Mouse (Mus musculus): ENCODE measurements around the gene Shd. TPM values are rescaled to one million over a fixed set of nuclear protein-coding genes. Genes with fewer than 3 reads are reported as not detected.
A peak's percentile ranks its signal among the peaks of the same experiment; 100 is the strongest.

Shd gene
- polyA plus RNA-seq, 1 experiment from 2014 or later = 102 TPM

DNA sequence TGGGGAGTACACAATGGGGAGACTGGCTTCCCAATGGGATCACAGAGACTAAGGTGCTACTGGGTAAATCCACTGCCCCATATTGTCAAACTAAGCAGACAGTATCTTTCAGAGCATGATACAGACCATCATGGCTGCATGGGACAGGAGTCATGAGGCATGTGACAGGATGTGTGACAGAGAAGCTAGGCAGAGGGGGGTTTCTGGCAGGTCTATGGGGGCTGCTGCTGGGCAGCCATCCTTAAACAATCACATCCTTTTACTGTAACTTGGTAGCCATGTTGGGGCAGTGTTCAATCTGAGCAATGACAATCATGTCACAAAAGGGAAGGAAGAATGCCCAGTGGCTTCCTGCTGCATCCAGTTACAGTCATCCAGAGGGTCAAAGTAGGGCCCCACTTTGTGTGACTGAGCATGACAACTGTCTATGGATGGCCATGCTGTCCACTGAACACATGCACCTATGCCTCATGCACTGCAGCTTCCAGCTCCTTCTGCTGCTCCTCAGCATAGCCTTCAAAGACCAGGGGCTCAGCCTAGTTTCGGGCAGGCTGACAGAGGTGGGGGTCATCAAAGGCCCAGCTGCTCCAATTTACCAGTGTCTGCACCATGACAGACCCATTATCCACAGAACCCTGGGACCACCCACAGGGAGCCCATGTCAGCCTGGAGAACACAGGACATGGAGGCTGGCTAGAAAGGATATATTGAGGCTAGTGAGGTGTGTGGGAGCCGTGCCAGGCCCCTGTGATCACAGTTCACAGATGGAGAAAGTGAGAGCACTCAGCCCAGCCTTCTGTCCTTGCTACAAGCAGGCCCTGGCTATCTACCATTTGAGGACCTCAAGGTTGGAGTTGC is 52.1 kb downstream of the Shd start:
- H3K9ac ChIP-seq = no peak overlapping the region; the same call in 1 of the 2 replicates
- peaks cover 44% of the 10 kb centered on the region for H3K36me3 ChIP-seq (ENCODE audit: poor library complexity, severe bottlenecking)
- 68% methylated on average over 2 of the region's 2 CpGs for WGBS
- H3K4me3 ChIP-seq = no peak overlapping the region
- ATAC-seq = no peak
- H3K4me1 ChIP-seq = peaks cover 6% of the 10 kb centered on the region; the same call in 1 of the 2 replicates
- H3K9me3 ChIP-seq (replicated peaks) = no peaks in the 10 kb centered on the region
- no peak overlapping the region for H3K4me2 ChIP-seq
- no peaks in the 10 kb centered on the region for H3K27me3 ChIP-seq
- H3K27ac ChIP-seq = peak overlapping the region; percentile 35; the same call in 1 of the 2 replicates

DNA sequence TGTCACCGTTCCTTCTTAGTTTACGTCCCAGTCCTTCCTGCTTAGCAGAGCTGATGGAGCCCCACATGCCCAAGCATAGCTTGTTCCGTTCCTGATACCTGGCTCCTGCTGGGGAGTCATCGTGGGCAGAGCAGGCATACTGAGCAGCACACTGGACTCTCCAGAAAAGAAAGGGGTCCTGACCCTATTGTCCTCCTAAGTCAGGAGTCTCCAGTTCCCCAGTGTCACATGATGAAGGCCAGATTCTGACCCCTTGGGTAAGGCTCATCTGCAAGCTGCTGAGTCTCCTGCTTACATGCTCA is 52.7 kb downstream of the Shd start:
- no peak overlapping the region for H3K4me3 ChIP-seq
- H3K27ac ChIP-seq = peak overlapping the region; percentile 3; the same call in 1 of the 2 replicates
- H3K9me3 ChIP-seq (replicated peaks) = no peaks in the 10 kb centered on the region
- no peak overlapping the region for H3K4me2 ChIP-seq
- H3K36me3 ChIP-seq (ENCODE audit: poor library complexity, severe bottlenecking) = peaks cover 44% of the 10 kb centered on the region
- H3K9ac ChIP-seq = no peak overlapping the region
- peaks cover 6% of the 10 kb centered on the region; the same call in 1 of the 2 replicates for H3K4me1 ChIP-seq
- ATAC-seq = no peak
- 86% methylated on average over 4 of the region's 4 CpGs for WGBS
- no peaks in the 10 kb centered on the region for H3K27me3 ChIP-seq

- H3K4me1 ChIP-seq = peaks cover 6% of the 10 kb centered on the region; the same call in 1 of the 2 replicates
Observed at GRCm38 (mm10) chr17:56023386-56023785, 53.1 kb downstream of the Shd start.

DNA sequence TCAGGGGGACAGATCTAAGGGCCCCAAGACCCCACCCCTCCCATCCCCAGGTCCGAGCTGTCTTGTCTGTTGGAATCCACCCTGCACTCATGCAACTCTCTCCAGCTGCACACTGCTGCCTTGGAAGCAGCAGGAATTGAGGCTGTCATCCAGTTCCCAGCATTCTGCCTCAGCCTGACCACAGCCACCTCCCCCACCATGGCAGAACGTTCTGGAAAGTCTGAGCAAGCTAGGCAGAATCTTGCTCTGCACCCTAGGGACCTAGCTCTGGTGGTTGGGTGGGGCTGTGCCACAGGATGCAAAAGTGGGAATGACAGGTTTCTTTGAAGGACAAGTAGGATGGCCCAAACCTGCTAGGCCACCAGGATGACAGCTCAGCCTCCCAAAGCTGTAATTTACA is 54.2 kb downstream of the Shd start:
- no peak overlapping the region for H3K4me2 ChIP-seq
- ATAC-seq = no peak
- no peak overlapping the region for H3K4me3 ChIP-seq
- H3K36me3 ChIP-seq (ENCODE audit: poor library complexity, severe bottlenecking) = peaks cover 43% of the 10 kb centered on the region
- H3K9me3 ChIP-seq (replicated peaks) = no peaks in the 10 kb centered on the region
- WGBS = 84% methylated on average over 2 of the region's 2 CpGs
- no peak overlapping the region for H3K27ac ChIP-seq
- H3K4me1 ChIP-seq = peaks cover 6% of the 10 kb centered on the region; the same call in 1 of the 2 replicates
- no peaks in the 10 kb centered on the region for H3K27me3 ChIP-seq
- H3K9ac ChIP-seq = no peak overlapping the region

More at GRCm38 (mm10) chr17:56023386-56023785, 53.1 kb downstream of the Shd start:
- H3K9me3 ChIP-seq (replicated peaks) = no peaks in the 10 kb centered on the region
- no peak overlapping the region for H3K27ac ChIP-seq
- H3K4me3 ChIP-seq = no peak overlapping the region
- 91% methylated on average over 5 of the region's 5 CpGs for WGBS
- peaks cover 44% of the 10 kb centered on the region for H3K36me3 ChIP-seq (ENCODE audit: poor library complexity, severe bottlenecking)
- ATAC-seq = no peak
- no peak overlapping the region for H3K4me2 ChIP-seq
- no peaks in the 10 kb centered on the region for H3K27me3 ChIP-seq
- no peak overlapping the region for H3K9ac ChIP-seq

- no peak overlapping the region for H3K27ac ChIP-seq
- no peak overlapping the region for H3K4me3 ChIP-seq
- peaks cover 6% of the 10 kb centered on the region; the same call in 1 of the 2 replicates for H3K4me1 ChIP-seq
- H3K27me3 ChIP-seq = no peaks in the 10 kb centered on the region
- 80% methylated on average over 5 of the region's 5 CpGs for WGBS
- no peak overlapping the region for H3K9ac ChIP-seq
- H3K9me3 ChIP-seq (replicated peaks) = no peaks in the 10 kb centered on the region
- H3K4me2 ChIP-seq = no peak overlapping the region
- no peak for ATAC-seq
- H3K36me3 ChIP-seq (ENCODE audit: poor library complexity, severe bottlenecking) = peaks cover 43% of the 10 kb centered on the region
Observed at GRCm38 (mm10) chr17:56024931-56025330, 54.7 kb downstream of the Shd start.

Other genes starting within 250 kb of the Shd start
- 0.06 and 0.13 TPM in 2 replicates for gene Adgre4, start 220.5 kb upstream of the Shd start, polyA plus RNA-seq (2015; fragmentation: Nextera tagmentation; extraction: Ambion mirVana)
- gene Zfp119a, start 91.5 kb upstream of the Shd start, polyA plus RNA-seq (2015; fragmentation: Nextera tagmentation; extraction: Ambion mirVana) = 10.7 and 12.1 TPM in 2 replicates
- 15.0 and 15.5 TPM in 2 replicates for gene Zfp959, start 78.4 kb upstream of the Shd start, polyA plus RNA-seq (2015; fragmentation: Nextera tagmentation; extraction: Ambion mirVana)
- gene Zfp119b, start 21.0 kb upstream of the Shd start, polyA plus RNA-seq (2015; fragmentation: Nextera tagmentation; extraction: Ambion mirVana) = 6.6 and 7.3 TPM in 2 replicates
- gene Ebi3, start 17.8 kb upstream of the Shd start, polyA plus RNA-seq (2015; fragmentation: Nextera tagmentation; extraction: Ambion mirVana) = 2.4 and 2.6 TPM in 2 replicates
- 29.2 and 32.1 TPM in 2 replicates for gene Yju2, start 11.4 kb upstream of the Shd start, polyA plus RNA-seq (2015; fragmentation: Nextera tagmentation; extraction: Ambion mirVana)
- 96.0 and 113 TPM in 2 replicates for gene Fsd1, start 16.0 kb downstream of the Shd start, polyA plus RNA-seq (2015; fragmentation: Nextera tagmentation; extraction: Ambion mirVana)
- gene Stap2, start 35.1 kb downstream of the Shd start, polyA plus RNA-seq (2015; fragmentation: Nextera tagmentation; extraction: Ambion mirVana) = 3.9 and 4.8 TPM in 2 replicates
- 168 TPM in 2 replicates for gene Mpnd, start 35.2 kb downstream of the Shd start, polyA plus RNA-seq (2015; fragmentation: Nextera tagmentation; extraction: Ambion mirVana)
- gene Sh3gl1, start 66.2 kb downstream of the Shd start, polyA plus RNA-seq (2015; fragmentation: Nextera tagmentation; extraction: Ambion mirVana) = 116 and 127 TPM in 2 replicates
- 22.0 and 26.7 TPM in 2 replicates for gene Chaf1a, start 70.0 kb downstream of the Shd start, polyA plus RNA-seq (2015; fragmentation: Nextera tagmentation; extraction: Ambion mirVana)
- 68.7 and 68.8 TPM in 2 replicates for gene Ubxn6, start 104.6 kb downstream of the Shd start, polyA plus RNA-seq (2015; fragmentation: Nextera tagmentation; extraction: Ambion mirVana)
- 163 and 169 TPM in 2 replicates for gene Hdgfl2, start 109.2 kb downstream of the Shd start, polyA plus RNA-seq (2015; fragmentation: Nextera tagmentation; extraction: Ambion mirVana)
- 0.06 and 0.08 TPM in 2 replicates for gene Plin4, start 139.3 kb downstream of the Shd start, polyA plus RNA-seq (2015; fragmentation: Nextera tagmentation; extraction: Ambion mirVana)
- 0.27 and 0.52 TPM in 2 replicates for gene Plin5, start 147.1 kb downstream of the Shd start, polyA plus RNA-seq (2015; fragmentation: Nextera tagmentation; extraction: Ambion mirVana)
- gene Lrg1, start 151.5 kb downstream of the Shd start, polyA plus RNA-seq (2015; fragmentation: Nextera tagmentation; extraction: Ambion mirVana) = not detected in 2 replicates
- 4.2 and 4.3 TPM in 2 replicates for gene Sema6b, start 169.9 kb downstream of the Shd start, polyA plus RNA-seq (2015; fragmentation: Nextera tagmentation; extraction: Ambion mirVana)
- 8.0 and 8.4 TPM in 2 replicates for gene Tnfaip8l1, start 192.0 kb downstream of the Shd start, polyA plus RNA-seq (2015; fragmentation: Nextera tagmentation; extraction: Ambion mirVana)
- 56.8 and 64.5 TPM in 2 replicates for gene Mydgf, start 213.5 kb downstream of the Shd start, polyA plus RNA-seq (2015; fragmentation: Nextera tagmentation; extraction: Ambion mirVana)
- gene Dpp9, start 248.4 kb downstream of the Shd start, polyA plus RNA-seq (2015; fragmentation: Nextera tagmentation; extraction: Ambion mirVana) = 32.5 and 33.0 TPM in 2 replicates

All from forebrain, embryonic 13.5 days (tissue).